Mouse (Mus musculus) heart, embryonic 12.5 days (tissue): ENCODE measurements around the gene Trim44. TPM values are rescaled to one million over a fixed set of nuclear protein-coding genes. Genes with fewer than 3 reads are reported as not detected.

ENCODE experiments used
- ATAC-seq: fragments of 200-750 bp; cut with Nextera tagmentation; 2 replicates; pipeline ENCODE4 v1.8.0; 2017; ENCODE audit warnings: moderate TSS enrichment, moderate library complexity; ENCODE audit not compliant: insufficient number of reproducible peaks, low FRiP score
- H3K27ac ChIP-seq: fragments of 300-500 bp; sonication (generic); 2 replicates; pipeline ENCODE4 v1.5.1; 2016; ENCODE audit warnings: mild to moderate bottlenecking, moderate library complexity; ENCODE audit not compliant: poor library complexity, severe bottlenecking
- H3K27me3 ChIP-seq: fragments of 300-500 bp; sonication (generic); replicated peaks from 2 replicates; pipeline ENCODE4 v1.6.1; 2016; ENCODE audit warnings: mild to moderate bottlenecking, moderate library complexity
- H3K36me3 ChIP-seq: fragments of 300-500 bp; sonication (generic); 2 replicates; pipeline ENCODE4 v1.6.1; 2016; ENCODE audit warnings: mild to moderate bottlenecking, moderate library complexity
- H3K4me1 ChIP-seq: fragments of 300-500 bp; sonication (generic); replicated peaks from 2 replicates; pipeline ENCODE4 v1.6.1; 2016; ENCODE audit warnings: mild to moderate bottlenecking
- H3K4me2 ChIP-seq: fragments of 300-500 bp; sonication (generic); 2 replicates; pipeline ENCODE4 v1.6.1; 2016; ENCODE audit warnings: mild to moderate bottlenecking, moderate library complexity
- H3K4me3 ChIP-seq: fragments of 300-500 bp; sonication (generic); 2 replicates; pipeline ENCODE4 v1.5.1; 2016; ENCODE audit warnings: mild to moderate bottlenecking
- H3K9ac ChIP-seq: fragments of 300-500 bp; sonication (generic); 2 replicates; pipeline ENCODE4 v1.6.1; 2016; ENCODE audit warnings: mild to moderate bottlenecking, moderate library complexity
- H3K9me3 ChIP-seq: fragments of 300-500 bp; sonication (generic); replicated peaks from 2 replicates; pipeline ENCODE4 v1.6.1; 2016; ENCODE audit warnings: mild to moderate bottlenecking, moderate library complexity
- WGBS: fragments of 180-500 bp; shearing (Covaris S2); methylation state at CpG from one replicate; pipeline ENCODE4 v1.1.7; 2016; 5-methylcytosine and 5-hydroxymethylcytosine counted together
- polyA plus RNA-seq: library from polyadenylated mRNA; unstranded; fragments of >200 nt; fragmentation: Nextera tagmentation; extraction: Ambion mirVana; gene quantifications from 2 replicates; pipeline ENCODE4 v1.2.1, GENCODE M21; 2016

Gene Trim44
- polyA plus RNA-seq, 1 experiment from 2014 or later = 39.5 TPM

GRCm38 (mm10) chr2:102437357-102438030 is 29.9 kb upstream of the Trim44 start:
- Histone ChIP-seq H3K4me2 (no peak overlapping the region), H3K9ac (no peak overlapping the region), H3K4me1 (no peaks in the 10 kb centered on the region), H3K9me3 (no peaks in the 10 kb centered on the region), H3K4me3 (no peak overlapping the region), H3K27me3 (0 out of 2 replicates have a peak, but pooled peaks cover 3% of the 10 kb centered on the region), H3K36me3 (no peaks in the 10 kb centered on the region), H3K27ac (no peak overlapping the region)
- no peak for ATAC-seq
- WGBS = 54% methylated on average over 8 of the region's 8 CpGs

- Histone ChIP-seq H3K4me3 (no peak overlapping the region), H3K4me1 (no peaks in the 10 kb centered on the region; the same call in 1 of the 2 replicates), H3K36me3 (no peaks in the 10 kb centered on the region), H3K27ac (no peak overlapping the region), H3K9ac (no peak overlapping the region), H3K27me3 (0 out of 2 replicates have a peak, but pooled peaks cover 3% of the 10 kb centered on the region), H3K9me3 (no peaks in the 10 kb centered on the region), H3K4me2 (no peak overlapping the region)
- WGBS = 94% methylated on average over 1 of the region's 1 CpGs
- no peak for ATAC-seq
These were observed 26.3 kb upstream of the Trim44 start for GRCm38 (mm10) chr2:102433879-102434278.

- Histone ChIP-seq H3K27ac (no peak overlapping the region), H3K4me3 (no peak overlapping the region), H3K4me1 (no peaks in the 10 kb centered on the region; the same call in 1 of the 2 replicates), H3K9me3 (no peaks in the 10 kb centered on the region), H3K4me2 (no peak overlapping the region), H3K27me3 (no peaks in the 10 kb centered on the region), H3K36me3 (no peaks in the 10 kb centered on the region), H3K9ac (no peak overlapping the region)
- ATAC-seq = no peak
- WGBS = 62% methylated on average over 4 of the region's 4 CpGs
These were observed 23.5 kb upstream of the Trim44 start for GRCm38 (mm10) chr2:102431084-102431483.

- no peak for ATAC-seq
- Histone ChIP-seq H3K36me3 (no peaks in the 10 kb centered on the region), H3K4me2 (no peak overlapping the region), H3K4me1 (no peaks in the 10 kb centered on the region; the same call in 1 of the 2 replicates), H3K27me3 (no peaks in the 10 kb centered on the region), H3K4me3 (no peak overlapping the region), H3K9me3 (no peaks in the 10 kb centered on the region), H3K27ac (no peak overlapping the region), H3K9ac (no peak overlapping the region)
These were observed 20.3 kb upstream of the Trim44 start for GRCm38 (mm10) chr2:102427974-102428373.

GRCm38 (mm10) chr2:102426434-102426833 is 18.8 kb upstream of the Trim44 start:
- ATAC-seq = no peak
- no peaks in the 10 kb centered on the region for H3K9me3 ChIP-seq

GRCm38 (mm10) chr2:102416149-102416743 is 8.6 kb upstream of the Trim44 start:
- H3K9me3 ChIP-seq = no peaks in the 10 kb centered on the region
- ATAC-seq = no peak
- no peaks in the 10 kb centered on the region for H3K27me3 ChIP-seq
- WGBS = 86% methylated on average over 14 of the region's 14 CpGs
- H3K4me2 ChIP-seq = no peak overlapping the region
- H3K9ac ChIP-seq = no peak overlapping the region
- H3K4me3 ChIP-seq = no peak overlapping the region
- no peak overlapping the region for H3K27ac ChIP-seq
- H3K36me3 ChIP-seq = no peaks in the 10 kb centered on the region
- H3K4me1 ChIP-seq = no peaks in the 10 kb centered on the region

More at GRCm38 (mm10) chr2:102426434-102426833, 18.8 kb upstream of the Trim44 start:
- Histone ChIP-seq H3K27me3 (no peaks in the 10 kb centered on the region), H3K36me3 (no peaks in the 10 kb centered on the region), H3K9ac (no peak overlapping the region), H3K4me2 (no peak overlapping the region), H3K27ac (no peak overlapping the region), H3K4me1 (no peaks in the 10 kb centered on the region; the same call in 1 of the 2 replicates), H3K4me3 (no peak overlapping the region)
- WGBS = 75% methylated on average over 3 of the region's 3 CpGs

GRCm38 (mm10) chr2:102412738-102413137 is 5.1 kb upstream of the Trim44 start:
- Histone ChIP-seq H3K9ac (no peak overlapping the region), H3K4me2 (no peak overlapping the region), H3K9me3 (no peaks in the 10 kb centered on the region), H3K27me3 (no peaks in the 10 kb centered on the region), H3K4me3 (no peak overlapping the region), H3K36me3 (no peaks in the 10 kb centered on the region), H3K4me1 (peaks cover 12% of the 10 kb centered on the region), H3K27ac (no peak overlapping the region)
- ATAC-seq = no peak
- WGBS = 64% methylated on average over 2 of the region's 2 CpGs

- 41% methylated on average over 4 of the region's 4 CpGs for WGBS
- Histone ChIP-seq H3K27me3 (no peaks in the 10 kb centered on the region), H3K9me3 (no peaks in the 10 kb centered on the region), H3K4me1 (peaks cover 22% of the 10 kb centered on the region), H3K4me3 (no peak overlapping the region), H3K27ac (no peak overlapping the region), H3K36me3 (no peaks in the 10 kb centered on the region), H3K4me2 (no peak overlapping the region), H3K9ac (no peak overlapping the region)
- no peak for ATAC-seq
These were observed 3.0 kb upstream of the Trim44 start for GRCm38 (mm10) chr2:102410615-102411014.

- no peaks in the 10 kb centered on the region for H3K9me3 ChIP-seq
- 87% methylated on average over 3 of the region's 3 CpGs for WGBS
- no peak overlapping the region for H3K4me3 ChIP-seq
- H3K27ac ChIP-seq = no peak overlapping the region
- no peak for ATAC-seq
- peaks cover 22% of the 10 kb centered on the region for H3K4me1 ChIP-seq
- no peak overlapping the region for H3K9ac ChIP-seq
- no peaks in the 10 kb centered on the region for H3K36me3 ChIP-seq
- no peaks in the 10 kb centered on the region for H3K27me3 ChIP-seq
- H3K4me2 ChIP-seq = no peak overlapping the region
These were observed 2.1 kb upstream of the Trim44 start for GRCm38 (mm10) chr2:102409741-102410140.

GRCm38 (mm10) chr2:102406324-102407304 is 1.0 kb downstream of the Trim44 start:
- Histone ChIP-seq H3K36me3 (no peaks in the 10 kb centered on the region), H3K4me1 (peaks cover 24% of the 10 kb centered on the region), H3K4me2 (peak overlapping the region; percentile 31; the same call in 1 of the 2 replicates), H3K9me3 (no peaks in the 10 kb centered on the region), H3K27ac (no peak overlapping the region), H3K27me3 (no peaks in the 10 kb centered on the region), H3K4me3 (no peak overlapping the region), H3K9ac (no peak overlapping the region)
- 56% methylated on average over 4 of the region's 4 CpGs for WGBS
- no peak for ATAC-seq

GRCm38 (mm10) chr2:102403982-102404381 is 3.6 kb downstream of the Trim44 start:
- Histone ChIP-seq H3K9ac (no peak overlapping the region), H3K9me3 (no peaks in the 10 kb centered on the region), H3K27ac (no peak overlapping the region), H3K4me3 (no peak overlapping the region), H3K27me3 (no peaks in the 10 kb centered on the region), H3K4me1 (peaks cover 29% of the 10 kb centered on the region), H3K36me3 (no peaks in the 10 kb centered on the region), H3K4me2 (no peak overlapping the region)
- 88% methylated on average over 5 of the region's 5 CpGs for WGBS
- ATAC-seq = no peak
